Mouse (Mus musculus) cerebellum, postnatal 4 days (tissue): Measurements from ENCODE around the gene Glrp1.

Experiments used
- DNase-seq, 2 experiments: peaks; one replicate each; pipeline ENCODE4 v3.0.0; 2022; ENCODE audit warnings: low spot score in 2 of 2, mixed read lengths in 1 of 2

Gene Glrp1

GRCm38 (mm10) chr1:88497407-88497806, 12.5 kb downstream of the Glrp1 start:
- DNase-seq = no peak

- no peak for DNase-seq
Measured at GRCm38 (mm10) chr1:88492415-88492814, 17.5 kb downstream of the Glrp1 start.

GRCm38 (mm10) chr1:88491617-88492378, 18.1 kb downstream of the Glrp1 start:
- no peak for DNase-seq

GRCm38 (mm10) chr1:88490164-88490563, 19.7 kb downstream of the Glrp1 start:
- DNase-seq = no peak

- DNase-seq = no peak
Measured at GRCm38 (mm10) chr1:88488957-88489356, 20.9 kb downstream of the Glrp1 start.

GRCm38 (mm10) chr1:88486336-88486735, 23.5 kb downstream of the Glrp1 start:
- DNase-seq = no peak

GRCm38 (mm10) chr1:88484059-88484458, 25.8 kb downstream of the Glrp1 start:
- no peak for DNase-seq

- DNase-seq = no peak
Measured at GRCm38 (mm10) chr1:88482142-88483099, 27.4 kb downstream of the Glrp1 start.

GRCm38 (mm10) chr1:88480594-88480993, 29.3 kb downstream of the Glrp1 start:
- no peak for DNase-seq

- DNase-seq = peak in 1 of 2 experiments; percentile 11
Measured at GRCm38 (mm10) chr1:88478205-88478604, 31.7 kb downstream of the Glrp1 start.

- no peak for DNase-seq
Measured at GRCm38 (mm10) chr1:88476554-88477085, 33.2 kb downstream of the Glrp1 start.

- DNase-seq = no peak
Measured at GRCm38 (mm10) chr1:88475502-88475953, 34.3 kb downstream of the Glrp1 start.

- DNase-seq = no peak
Measured at GRCm38 (mm10) chr1:88474598-88474997, 35.3 kb downstream of the Glrp1 start.

- no peak for DNase-seq
Measured at GRCm38 (mm10) chr1:88473899-88474298, 36.0 kb downstream of the Glrp1 start.

GRCm38 (mm10) chr1:88472258-88472657, 37.6 kb downstream of the Glrp1 start:
- DNase-seq = no peak

- DNase-seq = no peak
Measured at GRCm38 (mm10) chr1:88469746-88470145, 40.1 kb downstream of the Glrp1 start.

GRCm38 (mm10) chr1:88468335-88468734, 41.5 kb downstream of the Glrp1 start:
- no peak for DNase-seq

GRCm38 (mm10) chr1:88467866-88468265, 42.0 kb downstream of the Glrp1 start:
- no peak for DNase-seq

- no peak for DNase-seq
Measured at GRCm38 (mm10) chr1:88466325-88467064, 43.4 kb downstream of the Glrp1 start.

- DNase-seq = no peak
Measured at GRCm38 (mm10) chr1:88465722-88466121, 44.1 kb downstream of the Glrp1 start.

- DNase-seq = no peak
Measured at GRCm38 (mm10) chr1:88464109-88464905, 45.6 kb downstream of the Glrp1 start.
